Mouse (Mus musculus) macrophage (primary cell): ENCODE measurements around the gene Tgm6. TPM values are rescaled to one million over a fixed set of nuclear protein-coding genes. Genes with fewer than 3 reads are reported as not detected.

Experiments used
- H3K27ac ChIP-seq: fragments of 350-480 bp; formaldehyde crosslinking; 2 replicates; pipeline ENCODE4 v1.9.0; 2021
- H3K36me3 ChIP-seq: fragments of 350-480 bp; formaldehyde crosslinking; 2 replicates; pipeline ENCODE4 v1.9.0; 2021; ENCODE audit errors: inconsistent target
- H3K4me3 ChIP-seq: fragments of 350-480 bp; formaldehyde crosslinking; 2 replicates; pipeline ENCODE4 v1.9.0; 2021; ENCODE audit errors: inconsistent target
- H3K79me2 ChIP-seq: fragments of 350-480 bp; formaldehyde crosslinking; 2 replicates; pipeline ENCODE4 v1.9.0; 2021; ENCODE audit errors: inconsistent target
- WGBS: methylation state at CpG from one replicate; pipeline ENCODE4 v1.1.7; 2026; ENCODE audit warnings: inconsistent platforms; ENCODE audit not compliant: missing documents; 5-methylcytosine and 5-hydroxymethylcytosine counted together
- polyA plus RNA-seq: library from polyadenylated mRNA; stranded (reverse); fragments of 250-400 nt; gene quantifications from 3 replicates; pipeline ENCODE4 v1.2.4, GENCODE M21; 2018; ENCODE audit warnings: inconsistent platforms
- total RNA-seq, 78 experiments: library from RNA; depleted of rRNA; stranded (reverse); fragments of 250-400 nt; gene quantifications; 1 replicate in 9 of 78; 2 replicates in 24 of 78; 3 replicates in 43 of 78; 4 replicates in 2 of 78; pipeline ENCODE4 v1.2.4; 2018; ENCODE audit warnings: inconsistent platforms in 56 of 78

Gene Tgm6
- not detected for total RNA-seq (2018; cell fraction: chromatin; rRNA removed)
- total RNA-seq (2018; cell fraction: cytosol; rRNA removed) = not detected
- total RNA-seq (2018; cell fraction: nucleus; rRNA removed) = under 1 TPM in 1 of 26 experiments, not detected in 25; 0.15 TPM
- not detected in 3 replicates for polyA plus RNA-seq

- 80% methylated on average over 4 of the region's 4 CpGs for WGBS
- H3K79me2 ChIP-seq = no peaks in the 10 kb centered on the region
Observed at GRCm38 (mm10) chr2:130112116-130112515, at the start of gene Tgm6. Tgm6 (plus strand) TSS chr2:130112416.

DNA sequence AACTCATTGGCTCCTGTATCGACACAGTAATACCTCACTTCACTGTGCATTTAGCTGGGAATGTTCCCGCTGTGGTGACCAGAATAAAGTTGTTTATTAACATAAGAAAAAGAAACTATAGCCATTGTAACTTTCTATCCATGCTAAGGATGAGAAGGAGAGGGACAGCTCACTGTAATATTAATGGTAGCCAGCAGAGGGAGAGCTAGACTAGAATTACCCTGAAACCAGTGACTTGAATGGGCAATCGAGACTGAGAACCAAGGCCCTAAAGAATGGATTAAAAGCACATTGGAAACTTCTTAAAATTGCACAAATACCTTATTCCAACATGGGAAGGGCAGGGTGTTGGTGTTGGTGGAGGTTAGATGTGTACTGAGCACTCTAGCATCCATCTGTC, 44.0 kb upstream of the Tgm6 start:
- Histone ChIP-seq H3K79me2 (no peaks in the 10 kb centered on the region), H3K36me3 (no peaks in the 10 kb centered on the region), H3K27ac (no peak overlapping the region), H3K4me3 (no peak overlapping the region)
- 38% methylated on average over 3 of the region's 3 CpGs for WGBS

More at GRCm38 (mm10) chr2:130112116-130112515, at the start of gene Tgm6:
- no peak within 1 kb of the TSS for H3K4me3 ChIP-seq
- H3K36me3 ChIP-seq = no peaks in the 10 kb centered on the region
- H3K27ac ChIP-seq = no peak within 1 kb of the TSS

- no peaks in the 10 kb centered on the region for H3K79me2 ChIP-seq
- no peak overlapping the region for H3K4me3 ChIP-seq
- H3K36me3 ChIP-seq = no peaks in the 10 kb centered on the region
- H3K27ac ChIP-seq = no peak overlapping the region
- WGBS = 100% methylated on average over 2 of the region's 2 CpGs
Observed at GRCm38 (mm10) chr2:130070396-130070795, 41.8 kb upstream of the Tgm6 start.

DNA sequence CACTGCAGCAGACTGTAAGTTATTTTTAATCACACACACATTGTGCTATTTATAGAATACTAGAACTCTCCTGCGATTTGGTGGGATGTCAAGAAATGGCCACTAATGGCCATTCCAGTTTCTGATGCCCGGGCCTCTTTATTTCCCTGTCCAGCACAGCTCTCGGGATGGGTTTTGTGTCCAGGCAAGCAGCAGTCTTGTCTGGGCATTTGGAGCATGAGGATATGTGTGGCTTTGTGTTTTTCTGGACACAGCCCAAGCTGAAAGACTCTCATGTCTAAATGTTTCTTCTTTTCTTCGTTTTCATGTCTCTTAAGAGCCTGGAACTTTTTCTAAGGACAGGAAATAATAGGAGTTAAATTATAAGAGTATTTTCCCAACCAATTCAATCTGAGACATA, 588 bp downstream of the Tgm6 start:
- no peak overlapping the region for H3K27ac ChIP-seq
- WGBS = 75% methylated on average over 4 of the region's 4 CpGs
- no peaks in the 10 kb centered on the region for H3K79me2 ChIP-seq
- H3K4me3 ChIP-seq = no peak overlapping the region
- H3K36me3 ChIP-seq = no peaks in the 10 kb centered on the region

DNA sequence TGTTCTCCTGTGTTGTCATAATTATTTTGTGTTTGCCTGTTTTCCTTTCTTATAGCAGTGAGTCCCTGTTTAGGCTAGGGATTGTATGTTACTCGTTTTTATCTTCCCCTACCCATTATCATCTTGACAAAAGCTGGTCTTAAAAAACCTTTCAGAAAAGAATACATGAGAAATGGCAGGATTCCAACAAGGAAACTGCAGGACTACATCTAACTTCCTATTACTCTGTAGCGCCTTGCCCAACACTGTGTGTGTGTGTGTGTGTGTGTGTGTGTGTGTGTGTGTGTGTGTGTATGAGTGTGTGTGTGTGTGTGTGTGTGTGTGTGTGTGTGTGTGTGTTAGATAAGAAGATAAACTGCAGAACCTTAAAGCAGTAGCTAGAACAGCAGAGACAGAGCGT, 1.2 kb downstream of the Tgm6 start:
- H3K36me3 ChIP-seq = no peaks in the 10 kb centered on the region
- 2% methylated on average over 3 of the region's 3 CpGs for WGBS

GRCm38 (mm10) chr2:130118649-130119048, 6.4 kb downstream of the Tgm6 start:
- WGBS = 62% methylated on average over 7 of the region's 7 CpGs
- H3K36me3 ChIP-seq = no peaks in the 10 kb centered on the region
- H3K4me3 ChIP-seq = no peak overlapping the region
- H3K79me2 ChIP-seq = no peaks in the 10 kb centered on the region
- no peak overlapping the region for H3K27ac ChIP-seq

More for the DNA sequence above, 1.2 kb downstream of the Tgm6 start:
- no peak overlapping the region for H3K27ac ChIP-seq
- no peaks in the 10 kb centered on the region for H3K79me2 ChIP-seq
- H3K4me3 ChIP-seq = no peak overlapping the region

DNA sequence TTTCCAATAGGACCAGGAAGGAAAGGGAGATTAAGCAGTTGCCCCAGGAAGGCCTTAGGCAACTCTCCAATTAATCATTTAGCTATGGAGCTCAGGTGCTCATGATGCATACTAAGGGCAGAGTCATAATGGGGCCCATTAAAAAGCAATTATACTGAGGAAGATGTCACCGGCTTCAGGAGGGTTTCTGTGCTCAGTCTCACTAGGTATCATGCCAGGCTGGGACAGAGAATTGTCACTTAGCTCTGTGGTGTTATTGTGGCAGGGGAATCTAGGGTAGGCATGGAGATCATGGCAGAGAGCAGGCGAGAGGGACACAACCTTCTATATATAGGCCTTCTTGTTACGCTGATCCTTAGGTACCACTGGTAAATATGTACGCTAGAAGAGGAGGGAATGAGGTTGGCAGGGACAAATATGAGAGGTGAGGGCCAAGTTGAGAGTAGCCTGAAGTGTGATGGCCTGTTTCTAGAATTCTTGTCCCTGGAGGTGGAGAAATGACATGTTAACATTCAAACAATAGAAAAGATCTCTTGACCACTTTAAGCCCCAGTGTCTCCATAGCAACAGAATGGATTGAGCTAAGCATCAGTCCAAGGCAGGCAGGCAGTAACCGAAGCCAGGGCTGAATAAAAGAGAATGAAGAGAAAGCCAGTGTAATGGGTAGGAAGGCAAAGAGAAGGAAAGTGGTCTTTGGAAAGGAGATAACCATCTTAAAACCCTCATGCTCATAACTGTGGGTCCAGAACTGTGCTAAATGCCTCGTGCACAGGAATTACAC, 13.3 kb downstream of the Tgm6 start:
- Histone ChIP-seq H3K27ac (no peak overlapping the region), H3K4me3 (no peak overlapping the region), H3K36me3 (no peaks in the 10 kb centered on the region), H3K79me2 (no peaks in the 10 kb centered on the region)
- WGBS = 88% methylated on average over 6 of the region's 6 CpGs

- H3K4me3 ChIP-seq = no peak overlapping the region
- no peaks in the 10 kb centered on the region for H3K79me2 ChIP-seq
- 33% methylated on average over 1 of the region's 1 CpGs for WGBS
- no peak overlapping the region for H3K27ac ChIP-seq
- no peaks in the 10 kb centered on the region for H3K36me3 ChIP-seq
Observed at GRCm38 (mm10) chr2:130126073-130126472, 13.9 kb downstream of the Tgm6 start.

DNA sequence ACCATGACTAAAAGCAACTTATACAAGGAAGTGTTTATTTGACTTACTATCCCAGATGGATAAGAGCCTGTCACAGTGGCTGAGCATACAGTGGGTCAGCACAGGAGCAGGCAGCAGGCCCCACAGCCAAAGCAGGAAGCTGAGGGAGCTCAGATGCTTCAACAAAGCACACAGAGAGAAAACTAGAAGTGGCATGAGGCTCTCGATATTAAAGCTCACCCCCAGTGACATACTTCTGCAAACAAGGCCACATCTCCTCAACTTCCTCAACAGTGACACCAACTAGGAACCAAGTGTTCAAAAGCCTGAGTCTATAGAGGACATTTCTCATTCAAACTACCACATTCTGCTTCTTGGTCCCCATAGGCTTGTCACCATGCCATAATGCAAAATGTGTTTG, 17.5 kb downstream of the Tgm6 start:
- Histone ChIP-seq H3K79me2 (no peaks in the 10 kb centered on the region), H3K36me3 (no peaks in the 10 kb centered on the region), H3K27ac (0 out of 2 replicates have a peak overlapping the region, but pooled peaks have one; percentile 15), H3K4me3 (no peak overlapping the region)
- WGBS = 0% methylated on average over 1 of the region's 1 CpGs

DNA sequence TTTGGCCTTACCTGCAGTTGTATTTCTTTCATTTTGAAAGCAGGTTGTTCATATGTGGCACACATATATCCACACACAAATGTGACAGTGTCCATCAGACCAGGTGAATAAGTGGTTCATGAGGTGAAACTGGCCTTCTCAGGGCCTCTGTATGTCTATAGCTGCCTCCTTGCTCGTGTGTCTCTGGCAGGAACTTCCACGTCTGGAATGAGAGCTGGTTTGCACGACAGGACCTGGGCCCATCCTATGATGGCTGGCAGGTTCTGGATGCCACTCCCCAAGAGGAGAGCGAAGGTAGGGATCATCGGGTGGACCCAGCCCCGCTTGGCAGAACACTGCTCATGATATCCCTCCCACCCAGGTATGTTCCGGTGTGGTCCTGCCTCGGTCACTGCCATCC, 30.8 kb downstream of the Tgm6 start:
- Histone ChIP-seq H3K36me3 (no peaks in the 10 kb centered on the region), H3K4me3 (no peak overlapping the region), H3K79me2 (no peaks in the 10 kb centered on the region), H3K27ac (no peak overlapping the region)
- WGBS = 93% methylated on average over 7 of the region's 8 CpGs

- WGBS = 92% methylated on average over 23 of the region's 23 CpGs
- H3K36me3 ChIP-seq = no peaks in the 10 kb centered on the region
- no peaks in the 10 kb centered on the region for H3K79me2 ChIP-seq
- no peak overlapping the region for H3K27ac ChIP-seq
- no peak overlapping the region for H3K4me3 ChIP-seq
Observed at GRCm38 (mm10) chr2:130144703-130145324, 32.6 kb downstream of the Tgm6 start.

GRCm38 (mm10) chr2:130146089-130146668, 34.0 kb downstream of the Tgm6 start:
- Histone ChIP-seq H3K4me3 (no peak overlapping the region), H3K36me3 (no peaks in the 10 kb centered on the region), H3K27ac (no peak overlapping the region), H3K79me2 (no peaks in the 10 kb centered on the region)
- 80% methylated on average over 5 of the region's 5 CpGs for WGBS

GRCm38 (mm10) chr2:130155171-130155570, 43.0 kb downstream of the Tgm6 start:
- no peak overlapping the region for H3K27ac ChIP-seq
- 96% methylated on average over 3 of the region's 3 CpGs for WGBS
- no peaks in the 10 kb centered on the region for H3K36me3 ChIP-seq
- no peak overlapping the region for H3K4me3 ChIP-seq
- H3K79me2 ChIP-seq = no peaks in the 10 kb centered on the region

- Histone ChIP-seq H3K79me2 (no peaks in the 10 kb centered on the region), H3K4me3 (no peak overlapping the region), H3K36me3 (no peaks in the 10 kb centered on the region), H3K27ac (no peak overlapping the region)
Observed at GRCm38 (mm10) chr2:130155851-130156250, 43.6 kb downstream of the Tgm6 start.
